Mouse (Mus musculus): ENCODE measurements around the gene Kctd21.

Gene Kctd21

GRCm38 (mm10) chr7:97346822-97347166 is 14.7 kb downstream of the Kctd21 start:
- no peak for DNase-seq (ENCODE audit: inconsistent age in 2 of 2, low spot score in 1 of 2)

GRCm38 (mm10) chr7:97347464-97347863 is 15.3 kb downstream of the Kctd21 start:
- peak in 1 of 2 experiments; percentile 2 for DNase-seq (ENCODE audit: inconsistent age in 2 of 2, low spot score in 1 of 2)

GRCm38 (mm10) chr7:97348318-97348717 is 16.2 kb downstream of the Kctd21 start:
- no peak for DNase-seq (ENCODE audit: inconsistent age in 2 of 2, low spot score in 1 of 2)

GRCm38 (mm10) chr7:97348836-97349235 is 16.7 kb downstream of the Kctd21 start:
- DNase-seq (ENCODE audit: inconsistent age in 2 of 2, low spot score in 1 of 2) = peak in 1 of 2 experiments; percentile 2

- DNase-seq (ENCODE audit: inconsistent age in 2 of 2, low spot score in 1 of 2) = no peak
Observed at GRCm38 (mm10) chr7:97349438-97349837, 17.3 kb downstream of the Kctd21 start.

GRCm38 (mm10) chr7:97350891-97351290 is 18.8 kb downstream of the Kctd21 start:
- peak in 1 of 2 experiments; percentile 2 for DNase-seq (ENCODE audit: inconsistent age in 2 of 2, low spot score in 1 of 2)

GRCm38 (mm10) chr7:97351792-97352513 is 19.8 kb downstream of the Kctd21 start:
- DNase-seq (ENCODE audit: inconsistent age in 2 of 2, low spot score in 1 of 2) = peak in 1 of 2 experiments; percentile 5

GRCm38 (mm10) chr7:97353356-97353755 is 21.2 kb downstream of the Kctd21 start:
- peak in 1 of 2 experiments; percentile 4 for DNase-seq (ENCODE audit: inconsistent age in 2 of 2, low spot score in 1 of 2)

GRCm38 (mm10) chr7:97355068-97355841 is 23.1 kb downstream of the Kctd21 start:
- DNase-seq (ENCODE audit: inconsistent age in 2 of 2, low spot score in 1 of 2) = peak; percentile 39 to 68

- peak in 1 of 2 experiments; percentile 4 for DNase-seq (ENCODE audit: inconsistent age in 2 of 2, low spot score in 1 of 2)
Observed at GRCm38 (mm10) chr7:97356253-97356652, 24.1 kb downstream of the Kctd21 start.

GRCm38 (mm10) chr7:97356875-97357276 is 24.7 kb downstream of the Kctd21 start:
- peak; percentile 21 to 64 for DNase-seq (ENCODE audit: inconsistent age in 2 of 2, low spot score in 1 of 2)

- DNase-seq (ENCODE audit: inconsistent age in 2 of 2, low spot score in 1 of 2) = peak in 1 of 2 experiments; percentile 2
Observed at GRCm38 (mm10) chr7:97357840-97358239, 25.7 kb downstream of the Kctd21 start.

GRCm38 (mm10) chr7:97358347-97358746 is 26.2 kb downstream of the Kctd21 start:
- no peak for DNase-seq (ENCODE audit: inconsistent age in 2 of 2, low spot score in 1 of 2)

GRCm38 (mm10) chr7:97360166-97360565 is 28.0 kb downstream of the Kctd21 start:
- DNase-seq (ENCODE audit: inconsistent age in 2 of 2, low spot score in 1 of 2) = no peak

GRCm38 (mm10) chr7:97360955-97361354 is 28.8 kb downstream of the Kctd21 start:
- DNase-seq (ENCODE audit: inconsistent age in 2 of 2, low spot score in 1 of 2) = peak in 1 of 2 experiments; percentile 2

- DNase-seq (ENCODE audit: inconsistent age in 2 of 2, low spot score in 1 of 2) = peak; percentile 16 to 62
Observed at GRCm38 (mm10) chr7:97361467-97361866, 29.3 kb downstream of the Kctd21 start.

GRCm38 (mm10) chr7:97365887-97366286 is 33.8 kb downstream of the Kctd21 start:
- no peak for DNase-seq (ENCODE audit: inconsistent age in 2 of 2, low spot score in 1 of 2)

GRCm38 (mm10) chr7:97375101-97375500 is 43.0 kb downstream of the Kctd21 start:
- DNase-seq (ENCODE audit: inconsistent age in 2 of 2, low spot score in 1 of 2) = no peak

GRCm38 (mm10) chr7:97375906-97376305 is 43.8 kb downstream of the Kctd21 start:
- DNase-seq (ENCODE audit: inconsistent age in 2 of 2, low spot score in 1 of 2) = no peak

GRCm38 (mm10) chr7:97379304-97379703 is 47.2 kb downstream of the Kctd21 start:
- DNase-seq (ENCODE audit: inconsistent age in 2 of 2, low spot score in 1 of 2) = no peak

GRCm38 (mm10) chr7:97380500-97381123 is 48.5 kb downstream of the Kctd21 start:
- DNase-seq (ENCODE audit: inconsistent age in 2 of 2, low spot score in 1 of 2) = no peak

GRCm38 (mm10) chr7:97382661-97383060 is 50.5 kb downstream of the Kctd21 start:
- no peak for DNase-seq (ENCODE audit: inconsistent age in 2 of 2, low spot score in 1 of 2)
